Mouse (Mus musculus): Measurements from ENCODE around the gene Tmprss11d. TPM values are rescaled to one million over a fixed set of nuclear protein-coding genes. Genes with fewer than 3 reads are reported as not detected.

Gene Tmprss11d
- total and polyA plus RNA-seq, 3 experiments: 0.11 TPM; not detected in 2

DNA sequence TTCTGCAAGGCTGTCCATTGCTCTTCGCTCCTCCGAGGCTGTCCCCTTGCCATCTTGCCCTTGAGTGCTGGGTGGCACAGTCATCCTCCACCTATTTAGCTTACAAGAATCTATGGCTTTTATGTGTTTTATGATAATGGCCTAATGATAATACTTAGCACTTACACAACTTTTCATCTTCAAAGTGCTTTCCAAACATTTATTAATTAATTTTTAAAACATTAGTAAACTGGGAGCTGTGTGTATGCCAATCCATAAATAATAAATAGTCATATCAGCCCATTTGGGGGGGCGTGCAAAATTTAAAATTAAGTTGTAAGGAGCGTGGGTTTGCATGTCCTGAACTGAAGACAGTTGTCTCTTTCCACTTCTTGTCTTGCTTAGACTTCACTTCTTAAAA, 84.0 kb downstream of the Tmprss11d start, which contains the start of gene Tmprss11c:
Tmprss11c (minus strand) TSS at position 101 of the 400 bp plus-strand sequence.
- Histone ChIP-seq H3K9me3 (replicated peaks) (no peaks in the 10 kb centered on the region), H3K27me3 (ENCODE audit: insufficient read depth, low read length) (no peaks in the 10 kb centered on the region), H3K36me3 (replicated peaks) (no peaks in the 10 kb centered on the region), H3K4me1 (ENCODE audit: insufficient read depth, low read depth, low read length) (no peaks in the 10 kb centered on the region), H3K4me3 (ENCODE audit: low read depth, low read length) (no peak within 1 kb of the TSS)
- TF ChIP-seq GATA2 (IDR thresholded peaks at IDR 0.05; ENCODE audit: borderline replicate concordance, low read depth, low read length) (no peak), GATA1 (IDR thresholded peaks at IDR 0.05; ENCODE audit: borderline replicate concordance, low read length) (no peak), TAL1 (conservative IDR thresholded peaks at IDR 0.05; ENCODE audit: low read depth, low read length) (no peak), POLR2AphosphoS5 (IDR thresholded peaks at IDR 0.05; ENCODE audit: insufficient replicate concordance, low read depth, low read length) (no peak), CTCF (IDR thresholded peaks at IDR 0.05; ENCODE audit: low read depth, low read length) (no peak)
- DNase-seq (ENCODE audit: low spot score) (no peak), ATAC-seq (ENCODE audit: extremely low read depth, insufficient number of reproducible peaks, low FRiP score, poor library complexity, severe bottlenecking) (no peak)

Other genes with a start within 250 kb of the Tmprss11d start
- gene Uba6, start 200.6 kb downstream of the Tmprss11d start, total RNA-seq (2014; fragmentation: Nextera tagmentation): 36.2 and 37.1 TPM in 2 replicates
- gene Uba6, start 200.6 kb downstream of the Tmprss11d start, total RNA-seq (2017): 25.6 and 30.7 TPM in 2 replicates
- gene Uba6, start 200.6 kb downstream of the Tmprss11d start, polyA plus RNA-seq (2012): 0.63 and 1.1 TPM in 2 replicates
- not detected in 2 replicates for gene Gnrhr, start 175.5 kb downstream of the Tmprss11d start, total RNA-seq (2014; fragmentation: Nextera tagmentation)
- gene Gnrhr, start 175.5 kb downstream of the Tmprss11d start, total RNA-seq (2017): 0.22 TPM in 1 of 2 replicates, not detected in the other
- gene Gnrhr, start 175.5 kb downstream of the Tmprss11d start, polyA plus RNA-seq (2012): not detected in 2 replicates
- not detected in 2 replicates for gene Tmprss11c, start 84.1 kb downstream of the Tmprss11d start, total RNA-seq (2014; fragmentation: Nextera tagmentation)
- not detected in 2 replicates for gene Tmprss11c, start 84.1 kb downstream of the Tmprss11d start, total RNA-seq (2017)
- gene Tmprss11c, start 84.1 kb downstream of the Tmprss11d start, polyA plus RNA-seq (2012): not detected in 2 replicates
- not detected in 2 replicates for gene Tmprss11a, start 95.6 kb upstream of the Tmprss11d start, total RNA-seq (2014; fragmentation: Nextera tagmentation)
- 0.05 and 0.06 TPM in 2 replicates for gene Tmprss11a, start 95.6 kb upstream of the Tmprss11d start, total RNA-seq (2017)
- not detected in 2 replicates for gene Tmprss11a, start 95.6 kb upstream of the Tmprss11d start, polyA plus RNA-seq (2012)
- gene Tmprss11g, start 145.2 kb upstream of the Tmprss11d start, total RNA-seq (2014; fragmentation: Nextera tagmentation): not detected in 2 replicates
- 0.16 and 0.17 TPM in 2 replicates for gene Tmprss11g, start 145.2 kb upstream of the Tmprss11d start, total RNA-seq (2017)
- not detected in 2 replicates for gene Tmprss11g, start 145.2 kb upstream of the Tmprss11d start, polyA plus RNA-seq (2012)

Data from G1E (cell line).